Mouse (Mus musculus) cerebellum, adult 8-10 months (tissue): ENCODE results near the gene Celsr2.
A peak's percentile ranks its signal among the peaks of the same experiment; 100 is the strongest.

ENCODE experiments used
- DNase-seq: peaks from one replicate; pipeline ENCODE4 v3.0.0; 2022

Gene Celsr2

GRCm38 (mm10) chr3:108414857-108415830 lies at the start of gene Celsr2:
Celsr2 (minus strand) TSS chr3:108415552.
- no peak for DNase-seq

GRCm38 (mm10) chr3:108458866-108459265 lies 43.5 kb upstream of the Celsr2 start:
- no peak for DNase-seq

DNA sequence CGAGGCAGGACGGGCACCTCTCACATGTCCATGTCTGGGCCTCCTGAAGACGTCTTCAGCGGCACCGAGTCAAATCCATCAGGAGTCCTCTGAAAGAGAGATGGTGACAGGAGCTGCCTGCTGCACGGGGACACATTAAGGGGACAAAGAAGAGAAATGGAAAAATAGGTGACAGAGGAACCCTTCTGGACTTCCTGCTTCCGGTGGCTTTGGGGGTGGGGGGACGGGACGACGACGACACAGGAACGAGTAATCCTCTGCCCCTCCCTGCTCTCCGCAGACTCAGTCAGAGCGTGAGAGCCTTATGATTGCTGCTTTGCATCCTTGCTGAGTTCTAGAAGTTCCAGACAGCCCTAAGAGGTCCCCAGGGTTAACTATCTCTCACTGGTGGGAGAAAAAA lies 43.0 kb upstream of the Celsr2 start:
- DNase-seq: no peak

- no peak for DNase-seq
These were observed 38.8 kb upstream of the Celsr2 start for GRCm38 (mm10) chr3:108454172-108454571.

GRCm38 (mm10) chr3:108451969-108452368 lies 36.6 kb upstream of the Celsr2 start:
- DNase-seq: no peak

DNA sequence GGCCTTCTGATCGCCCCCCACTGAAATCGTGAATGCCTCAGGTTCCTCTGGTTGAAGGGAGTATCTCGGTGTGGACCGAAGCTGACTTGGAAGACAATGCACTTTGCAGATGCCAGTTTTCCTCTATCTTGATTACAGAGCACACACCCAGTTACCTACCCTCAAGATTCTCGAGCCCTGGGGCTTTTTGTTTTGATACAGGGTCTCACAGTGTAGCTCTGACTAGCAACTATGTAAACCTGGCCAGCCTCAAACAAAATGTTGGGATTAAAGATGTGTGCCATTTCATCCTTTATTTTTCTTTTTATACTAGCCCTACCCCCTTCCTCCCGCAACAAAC lies 30.0 kb upstream of the Celsr2 start:
- DNase-seq: no peak

DNA sequence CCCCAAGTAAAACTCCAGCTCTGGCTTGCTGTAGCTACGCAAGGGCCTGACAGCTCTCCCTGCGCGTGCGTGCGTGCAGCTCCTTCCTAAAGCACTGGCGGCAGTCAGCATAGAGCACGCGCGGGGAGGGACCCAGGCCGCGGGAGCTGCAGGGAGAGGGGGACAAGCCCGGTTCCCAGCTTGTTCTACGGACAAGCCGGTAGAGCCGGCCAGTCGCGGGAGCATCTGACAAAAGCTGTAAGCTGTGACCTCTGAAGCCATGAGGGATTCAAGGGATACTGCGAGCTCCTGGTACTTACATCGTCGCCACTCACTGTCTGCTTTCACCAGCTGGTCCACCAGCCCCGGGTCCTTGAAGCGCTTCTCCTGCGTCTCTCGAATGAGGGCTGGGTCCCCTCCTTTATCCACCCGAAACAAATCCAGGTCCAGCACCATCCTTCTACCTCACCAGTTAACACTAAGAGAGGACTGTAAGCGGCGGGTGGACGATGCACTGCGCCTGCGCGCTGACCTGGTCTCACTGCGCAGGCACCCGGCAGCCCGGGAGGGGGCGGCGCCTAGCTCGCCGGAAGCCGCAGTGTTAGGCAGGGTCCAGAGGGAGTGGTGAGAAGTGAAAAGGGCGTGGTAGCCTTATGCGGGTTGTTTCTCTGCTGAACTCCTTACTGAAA lies 29.5 kb upstream of the Celsr2 start, which contains the start of gene Sars:
TSS of gene Sars (minus strand) at position 512 of the 668 bp plus-strand sequence.
- peak; percentile 90 for DNase-seq

- peak; percentile 22 for DNase-seq
These were observed 28.7 kb upstream of the Celsr2 start for GRCm38 (mm10) chr3:108444029-108444428.

DNA sequence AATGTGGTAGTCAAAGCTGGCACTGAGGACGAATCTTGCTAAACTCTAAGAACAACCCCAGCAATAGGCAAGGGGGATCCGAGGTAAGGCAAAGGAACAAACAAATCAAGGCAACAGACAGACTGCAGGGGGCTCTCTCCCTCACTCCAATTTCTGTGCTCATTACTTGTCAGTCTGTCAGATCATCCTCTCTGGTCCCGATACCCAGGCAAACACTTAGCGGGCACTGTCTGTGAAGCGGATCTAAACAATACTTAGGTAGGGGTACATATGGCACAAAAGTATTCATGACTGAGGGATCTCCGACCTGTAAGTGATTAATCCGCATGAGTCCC lies 21.0 kb upstream of the Celsr2 start:
- no peak for DNase-seq

- DNase-seq: no peak
These were observed 20.5 kb upstream of the Celsr2 start for GRCm38 (mm10) chr3:108435701-108436379.

- no peak for DNase-seq
These were observed 18.6 kb upstream of the Celsr2 start for GRCm38 (mm10) chr3:108433881-108434495.

GRCm38 (mm10) chr3:108433188-108433880 lies 18.0 kb upstream of the Celsr2 start:
- DNase-seq: no peak

DNA sequence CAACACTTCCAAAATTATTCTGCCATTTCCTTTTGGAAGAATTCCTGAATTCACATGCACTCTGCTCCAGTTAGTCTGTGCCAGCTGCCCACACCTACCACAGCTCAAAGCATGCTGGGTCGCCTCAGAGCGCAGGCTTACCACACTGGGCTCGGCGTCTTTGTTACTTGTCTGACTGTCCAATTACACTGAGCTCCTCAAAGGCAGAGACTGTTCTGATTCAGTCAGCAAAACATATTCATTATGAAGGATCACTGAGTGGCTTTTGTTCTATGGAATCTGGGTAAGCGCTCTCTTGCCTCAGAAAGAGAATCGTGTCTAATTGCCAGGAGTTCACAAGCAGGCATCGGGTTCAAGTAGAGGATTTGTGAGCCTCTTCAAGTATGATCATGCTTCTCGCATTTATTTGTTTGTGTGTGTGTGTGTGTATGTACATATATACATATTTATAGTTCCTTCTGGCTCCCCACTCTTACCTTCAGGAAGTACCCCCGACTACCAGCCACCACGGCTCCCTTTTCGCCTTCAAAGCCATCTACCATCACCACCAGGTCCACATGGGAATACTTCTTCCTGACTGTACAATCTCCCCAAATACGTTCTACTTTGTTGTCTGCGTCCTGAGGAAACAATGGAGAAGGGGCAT lies 17.3 kb upstream of the Celsr2 start:
- DNase-seq: no peak

DNA sequence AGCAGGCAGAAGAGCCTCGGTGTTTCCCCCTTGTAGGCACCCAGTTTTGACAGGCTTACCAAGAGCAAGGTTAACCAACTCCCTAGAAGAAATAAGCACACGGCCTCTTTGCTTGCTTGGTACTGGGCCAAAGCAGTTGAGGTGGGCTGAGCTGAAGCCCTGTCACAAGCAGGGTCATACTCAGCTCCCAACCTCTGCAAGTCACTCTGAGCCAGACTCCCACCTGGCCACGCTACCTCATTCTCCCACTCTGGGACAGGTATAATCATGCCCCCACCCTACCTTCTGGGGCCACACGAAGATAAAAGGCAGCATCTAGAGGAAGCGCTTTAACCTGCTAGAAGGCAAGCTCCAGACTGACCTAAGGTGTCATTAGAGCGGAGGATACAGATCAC lies 10.3 kb upstream of the Celsr2 start:
- no peak for DNase-seq

GRCm38 (mm10) chr3:108424944-108425623 lies 9.7 kb upstream of the Celsr2 start:
- no peak for DNase-seq

DNA sequence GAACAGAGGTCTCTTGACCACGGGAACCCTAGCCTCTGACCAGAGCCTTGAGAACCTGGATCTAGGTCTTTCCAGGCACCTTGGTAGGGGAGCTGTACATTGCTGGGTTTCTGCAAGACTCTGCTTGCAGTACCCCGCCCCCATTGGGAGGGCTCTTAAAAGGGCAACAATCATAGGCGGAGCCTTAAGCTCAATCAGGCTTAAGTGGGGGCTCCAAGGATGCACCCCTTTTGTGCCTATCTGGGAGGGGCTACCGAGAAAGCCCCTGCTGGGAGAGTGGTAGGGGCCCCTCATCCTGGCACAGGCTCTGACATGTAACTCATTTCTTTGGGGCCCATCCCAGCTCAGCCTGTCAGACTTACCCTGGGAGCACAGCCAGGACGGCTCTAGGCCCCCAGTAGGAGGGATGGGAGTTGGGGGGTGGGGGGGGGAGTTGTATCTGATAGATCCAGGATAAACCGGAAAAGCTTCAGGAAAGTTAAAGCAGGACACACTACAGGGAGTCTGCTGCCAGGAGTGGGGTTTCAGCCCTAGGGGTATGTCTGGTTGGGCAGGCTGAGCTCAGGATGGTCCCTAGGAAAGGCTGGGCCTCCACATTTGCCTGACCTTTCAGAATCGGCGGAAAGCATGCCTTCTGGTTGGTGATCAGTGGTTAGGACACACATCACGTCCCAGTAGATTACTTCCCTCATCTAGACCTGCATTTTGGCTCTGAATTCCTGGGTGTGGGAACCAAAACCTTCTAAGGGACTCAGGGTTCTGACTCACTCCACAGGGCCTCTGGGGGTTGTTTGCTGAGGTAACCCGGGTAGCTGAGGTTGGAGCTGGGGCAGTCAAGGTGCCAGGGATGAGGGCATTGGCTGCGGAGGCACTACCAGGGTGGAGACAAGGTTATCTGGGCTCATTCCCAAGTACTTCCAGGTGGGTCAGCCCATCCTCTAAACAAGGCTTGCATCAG lies 8.8 kb upstream of the Celsr2 start:
- DNase-seq: peak; percentile 63

GRCm38 (mm10) chr3:108423006-108423405 lies 7.7 kb upstream of the Celsr2 start:
- no peak for DNase-seq

GRCm38 (mm10) chr3:108415831-108416223 lies 475 bp upstream of the Celsr2 start:
- peak; percentile 83 for DNase-seq

GRCm38 (mm10) chr3:108413634-108414360 lies 1.6 kb downstream of the Celsr2 start:
- no peak for DNase-seq

DNA sequence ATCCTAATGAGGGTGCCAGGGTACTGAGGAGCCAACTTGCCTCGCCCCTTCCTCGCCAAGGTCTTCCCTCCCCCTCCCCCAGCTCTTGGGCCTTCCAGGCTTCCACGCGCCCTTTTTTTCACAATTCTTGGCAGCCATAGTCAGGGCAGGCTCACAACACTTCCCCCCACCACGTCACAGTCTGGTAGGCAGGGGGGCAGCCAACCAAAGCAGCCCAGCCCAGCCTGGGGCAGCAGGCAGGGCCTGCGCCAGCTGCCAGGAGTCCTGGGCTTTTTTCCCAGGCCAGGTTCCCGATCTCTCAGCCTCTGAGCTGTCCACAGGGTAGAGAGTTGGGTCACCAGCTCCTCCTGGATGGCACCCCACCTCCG lies 3.6 kb downstream of the Celsr2 start:
- peak; percentile 64 for DNase-seq
